Mouse (Mus musculus): ENCODE measurements at regions not wholly inside any gene's neighbourhood (a gene's known extent, or its start where the extent isn't known, plus 50 kb on each side); places are given as distances from the start of the nearest gene placed in this dataset.

GRCm38 (mm10) chr14:76917139-76917929, 119.2 kb upstream of the Ccdc122 start:
- ATAC-seq (ENCODE audit: low TSS enrichment) = peak; percentile 84

GRCm38 (mm10) chr14:76913850-76914249, 122.7 kb upstream of the Ccdc122 start:
- ATAC-seq (ENCODE audit: low TSS enrichment) = no peak

GRCm38 (mm10) chr14:76912301-76913001, 124.1 kb upstream of the Ccdc122 start:
- no peak for ATAC-seq (ENCODE audit: low TSS enrichment)

GRCm38 (mm10) chr14:76911271-76911670, 125.3 kb upstream of the Ccdc122 start:
- no peak for ATAC-seq (ENCODE audit: low TSS enrichment)

GRCm38 (mm10) chr14:76910186-76910585, 126.4 kb upstream of the Ccdc122 start:
- ATAC-seq (ENCODE audit: low TSS enrichment) = no peak

GRCm38 (mm10) chr14:76907941-76908340, 128.6 kb upstream of the Ccdc122 start:
- ATAC-seq (ENCODE audit: low TSS enrichment) = no peak

- ATAC-seq (ENCODE audit: low TSS enrichment) = no peak
These were observed 133.4 kb upstream of the Ccdc122 start for GRCm38 (mm10) chr14:76902962-76903757.

GRCm38 (mm10) chr14:76901490-76901889, 135.1 kb upstream of the Ccdc122 start:
- ATAC-seq (ENCODE audit: low TSS enrichment) = no peak

GRCm38 (mm10) chr14:76899331-76899730, 137.2 kb upstream of the Ccdc122 start:
- ATAC-seq (ENCODE audit: low TSS enrichment) = no peak

- peak; percentile 25; the same call in 1 of the 2 replicates for ATAC-seq (ENCODE audit: low TSS enrichment)
These were observed 148.9 kb upstream of the Ccdc122 start for GRCm38 (mm10) chr14:76887708-76888107.

- ATAC-seq (ENCODE audit: low TSS enrichment) = peak; percentile 46
These were observed 149.4 kb upstream of the Ccdc122 start for GRCm38 (mm10) chr14:76887201-76887600.

- no peak for ATAC-seq (ENCODE audit: low TSS enrichment)
These were observed 153.3 kb upstream of the Ccdc122 start for GRCm38 (mm10) chr14:76883231-76883651.

- 0 out of 2 replicates have a peak, but pooled peaks have one; percentile 24 for ATAC-seq (ENCODE audit: low TSS enrichment)
These were observed 153.8 kb upstream of the Ccdc122 start for GRCm38 (mm10) chr14:76882711-76883171.

GRCm38 (mm10) chr14:76880851-76881250, 155.7 kb upstream of the Ccdc122 start:
- peak; percentile 80 for ATAC-seq (ENCODE audit: low TSS enrichment)

- no peak for ATAC-seq (ENCODE audit: low TSS enrichment)
These were observed 159.3 kb upstream of the Ccdc122 start for GRCm38 (mm10) chr14:76877306-76877705.

GRCm38 (mm10) chr14:76876015-76876414, 160.6 kb upstream of the Ccdc122 start:
- no peak for ATAC-seq (ENCODE audit: low TSS enrichment)

- ATAC-seq (ENCODE audit: low TSS enrichment) = no peak
These were observed 161.2 kb upstream of the Ccdc122 start for GRCm38 (mm10) chr14:76875266-76875900.

GRCm38 (mm10) chr14:76874542-76875265, 161.9 kb upstream of the Ccdc122 start:
- peak; percentile 53 for ATAC-seq (ENCODE audit: low TSS enrichment)

- ATAC-seq (ENCODE audit: low TSS enrichment) = no peak
These were observed 162.9 kb upstream of the Ccdc122 start for GRCm38 (mm10) chr14:76873684-76874083.

- no peak for ATAC-seq (ENCODE audit: low TSS enrichment)
These were observed 163.6 kb upstream of the Ccdc122 start for GRCm38 (mm10) chr14:76872976-76873375.

GRCm38 (mm10) chr14:76872510-76872909, 164.1 kb upstream of the Ccdc122 start:
- ATAC-seq (ENCODE audit: low TSS enrichment) = peak; percentile 58
